Mouse (Mus musculus) C2C12 (cell line): ENCODE measurements around the gene 1700019D03Rik.

ENCODE experiments used
- CEBPB ChIP-seq: IDR thresholded peaks from one replicate; pipeline ENCODE4 v1.6.1; 2011; ENCODE audit warnings: low read depth, mild to moderate bottlenecking, control low read depth, moderate library complexity
- CTCF ChIP-seq: IDR thresholded peaks from one replicate; pipeline ENCODE4 v1.5.1; 2011; ENCODE audit not compliant: control insufficient read depth, insufficient read depth, insufficient read length
- MAX ChIP-seq: IDR thresholded peaks from one replicate; pipeline ENCODE4 v1.6.1; 2011; ENCODE audit warnings: mild to moderate bottlenecking, control low read depth
- MYOG ChIP-seq: IDR thresholded peaks from one replicate; pipeline ENCODE4 v1.6.1; 2011; ENCODE audit not compliant: control insufficient read depth, insufficient read length; ENCODE audit errors: extremely low read depth
- USF1 ChIP-seq: IDR thresholded peaks from one replicate; pipeline ENCODE4 v1.6.1; 2011; ENCODE audit warnings: low read depth, mild to moderate bottlenecking, control low read depth, moderate library complexity

- TF ChIP-seq CTCF (no peak), MAX (no peak), USF1 (no peak), MYOG (no peak), CEBPB (no peak)
Measured at GRCm38 (mm10) chr1:52954456-52954855, 65.5 kb downstream of the 1700019D03Rik start.
